Mouse (Mus musculus) cortical plate, adult 2 months (tissue): ENCODE data around the gene Epha4. TPM values are rescaled to one million over a fixed set of nuclear protein-coding genes. Genes with fewer than 3 reads are reported as not detected.
A peak's percentile ranks its signal among the peaks of the same experiment; 100 is the strongest.

Source experiments
- H3K27ac ChIP-seq: fragments of 200-500 bp; 2 replicates; pipeline ENCODE4 v1.5.1; 2012; ENCODE audit warnings: low read length, control low read depth, inconsistent platforms; ENCODE audit not compliant: insufficient read depth
- H3K4me1 ChIP-seq: fragments of 200-500 bp; 2 replicates; pipeline ENCODE4 v1.6.1; 2011; ENCODE audit warnings: low read length; ENCODE audit not compliant: control insufficient read depth, insufficient read depth
- H3K4me3 ChIP-seq: fragments of 200-500 bp; 2 replicates; pipeline ENCODE4 v1.5.1; 2011; ENCODE audit warnings: mild to moderate bottlenecking, low read length, control low read depth; ENCODE audit not compliant: insufficient read depth
- CTCF ChIP-seq: fragments of 200-500 bp; IDR thresholded peaks from 2 replicates; pipeline ENCODE4 v1.5.1; 2011; ENCODE audit warnings: mild to moderate bottlenecking, control low read depth, low read length; ENCODE audit not compliant: insufficient read depth; ENCODE audit errors: extremely low read depth
- POLR2A ChIP-seq: fragments of 200-500 bp; IDR thresholded peaks from 2 replicates; pipeline ENCODE4 v1.6.1; 2011; ENCODE audit warnings: mild to moderate bottlenecking, low read length, control low read depth; ENCODE audit not compliant: insufficient read depth; ENCODE audit errors: extremely low read depth
- polyA plus RNA-seq: library from polyadenylated mRNA; depleted of rRNA; stranded (reverse); fragments of >200 nt; gene quantifications from 2 replicates; pipeline ENCODE4 v1.2.3, GENCODE M21; 2012

The Epha4 gene
- polyA plus RNA-seq, 1 experiment: 74.5 TPM

DNA sequence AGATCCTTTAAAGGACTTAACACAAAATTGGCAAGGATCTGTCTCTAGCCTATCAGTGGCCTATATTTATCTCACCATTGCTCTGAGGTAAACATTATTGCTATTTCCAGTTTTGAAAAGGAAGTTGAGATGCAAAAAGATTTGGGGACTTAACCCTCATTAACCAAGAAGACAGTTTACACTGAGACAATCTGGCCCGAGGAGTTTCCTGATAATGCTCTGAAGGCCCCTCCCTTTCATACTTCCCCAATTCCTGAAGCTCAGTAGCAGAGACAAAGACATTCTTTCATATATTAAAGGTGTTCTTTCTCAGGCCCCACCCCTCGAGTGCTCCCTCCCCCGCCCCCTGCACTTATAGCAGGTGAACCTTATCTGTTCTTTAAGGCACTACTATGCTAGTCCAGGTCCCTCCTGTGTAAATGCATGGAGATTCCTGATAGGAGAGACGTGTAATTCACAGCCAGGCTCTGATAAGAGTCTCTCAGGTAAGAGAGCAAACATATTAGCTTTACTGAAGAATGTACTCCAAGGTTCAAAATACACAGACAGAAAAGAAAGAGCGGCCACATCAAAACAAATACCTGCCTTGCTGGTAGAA is 46.1 kb downstream of the Epha4 start:
- no peak overlapping the region for H3K27ac ChIP-seq
- H3K4me1 ChIP-seq: peaks cover 18% of the 10 kb centered on the region
- TF ChIP-seq CTCF: no peak
- no peak for TF ChIP-seq POLR2A
- no peak overlapping the region for H3K4me3 ChIP-seq

- TF ChIP-seq POLR2A (no peak), CTCF (no peak)
- no peak overlapping the region for H3K27ac ChIP-seq
- no peak overlapping the region for H3K4me3 ChIP-seq
- H3K4me1 ChIP-seq: peaks cover 12% of the 10 kb centered on the region
Observed at GRCm38 (mm10) chr1:77465524-77465923, 49.4 kb downstream of the Epha4 start.

- no peak for TF ChIP-seq CTCF
- no peak for TF ChIP-seq POLR2A
- Histone ChIP-seq H3K27ac (no peak overlapping the region), H3K4me3 (no peak overlapping the region), H3K4me1 (peaks cover 12% of the 10 kb centered on the region)
Observed at GRCm38 (mm10) chr1:77464108-77464507, 50.8 kb downstream of the Epha4 start.

DNA sequence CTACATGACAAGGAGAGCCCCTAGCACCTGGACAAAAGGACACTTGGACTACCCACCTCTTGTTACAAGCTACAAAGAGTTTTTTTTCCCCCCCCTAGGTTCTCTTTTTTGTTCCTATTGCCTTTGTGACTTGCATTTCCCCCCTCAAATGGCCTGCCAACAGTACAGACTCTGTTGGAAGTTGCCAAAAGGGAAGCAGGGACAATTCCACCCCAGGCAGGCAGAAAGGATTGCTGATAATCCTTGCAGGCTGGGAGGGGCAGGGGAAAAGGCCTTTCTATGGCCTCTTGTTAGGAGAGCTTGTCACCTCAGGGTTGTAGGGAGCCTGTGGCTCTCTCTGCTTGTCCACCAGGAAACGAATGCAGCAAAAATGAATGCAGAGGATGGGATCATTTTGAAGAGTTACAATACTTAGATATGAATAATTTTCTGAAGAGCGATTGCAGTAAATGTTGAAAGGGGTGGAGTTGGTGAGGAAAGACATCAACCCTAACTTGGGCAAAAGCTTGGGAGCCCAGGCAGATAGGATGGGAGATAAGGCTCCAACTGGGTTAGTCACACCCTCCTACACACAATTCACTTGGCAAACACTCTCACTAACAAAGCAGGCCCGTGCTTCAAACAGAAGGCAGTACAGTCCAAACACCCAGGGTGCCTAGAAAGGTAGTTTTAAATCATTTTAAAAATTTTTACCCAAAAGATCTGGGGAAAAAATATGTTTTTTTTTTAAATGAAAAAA is 52.8 kb downstream of the Epha4 start:
- no peak for TF ChIP-seq CTCF
- no peak for TF ChIP-seq POLR2A
- H3K4me1 ChIP-seq: peaks cover 10% of the 10 kb centered on the region
- H3K27ac ChIP-seq: peak overlapping the region; percentile 12
- no peak overlapping the region for H3K4me3 ChIP-seq

DNA sequence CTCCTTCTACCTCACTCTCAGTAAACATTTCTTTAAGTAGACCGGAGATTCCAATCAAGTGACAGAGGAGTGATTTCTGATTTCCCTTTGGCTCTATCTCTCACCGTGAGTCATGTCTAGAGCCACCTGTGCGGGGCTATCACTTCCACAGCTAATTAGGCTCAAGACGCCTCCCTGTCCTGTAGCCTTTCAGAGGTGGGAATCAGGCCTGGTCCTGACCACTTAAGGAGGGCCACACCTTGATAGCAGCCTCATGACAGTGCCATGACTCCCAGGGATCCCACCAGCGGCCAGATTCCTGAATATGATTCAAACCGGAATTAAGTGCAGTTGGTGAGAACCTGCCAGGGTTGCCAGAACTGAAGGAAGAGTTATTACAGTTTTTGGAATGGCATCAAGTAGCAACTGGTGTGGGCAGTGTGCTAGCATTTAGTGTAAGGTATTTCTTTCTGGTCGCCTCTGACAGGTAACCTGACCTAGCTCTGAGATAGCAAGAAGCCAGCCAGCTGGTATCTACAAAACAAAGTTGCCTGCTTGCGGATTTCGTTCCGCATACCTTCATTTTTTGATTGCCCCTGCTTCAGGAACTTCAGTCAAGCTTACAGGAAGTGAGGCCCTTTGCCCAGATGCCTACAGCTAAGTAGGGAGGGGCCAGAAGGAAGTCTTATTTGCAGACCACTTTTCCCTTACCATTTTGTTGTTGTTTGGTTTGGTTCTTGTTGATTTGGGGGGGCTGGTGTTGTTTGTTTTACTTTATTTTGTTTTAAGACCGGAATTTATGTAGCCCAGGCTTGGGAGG is 53.9 kb downstream of the Epha4 start:
- Histone ChIP-seq H3K4me3 (no peak overlapping the region), H3K4me1 (peaks cover 10% of the 10 kb centered on the region), H3K27ac (peak overlapping the region; percentile 12)
- TF ChIP-seq POLR2A (no peak), CTCF (no peak)

DNA sequence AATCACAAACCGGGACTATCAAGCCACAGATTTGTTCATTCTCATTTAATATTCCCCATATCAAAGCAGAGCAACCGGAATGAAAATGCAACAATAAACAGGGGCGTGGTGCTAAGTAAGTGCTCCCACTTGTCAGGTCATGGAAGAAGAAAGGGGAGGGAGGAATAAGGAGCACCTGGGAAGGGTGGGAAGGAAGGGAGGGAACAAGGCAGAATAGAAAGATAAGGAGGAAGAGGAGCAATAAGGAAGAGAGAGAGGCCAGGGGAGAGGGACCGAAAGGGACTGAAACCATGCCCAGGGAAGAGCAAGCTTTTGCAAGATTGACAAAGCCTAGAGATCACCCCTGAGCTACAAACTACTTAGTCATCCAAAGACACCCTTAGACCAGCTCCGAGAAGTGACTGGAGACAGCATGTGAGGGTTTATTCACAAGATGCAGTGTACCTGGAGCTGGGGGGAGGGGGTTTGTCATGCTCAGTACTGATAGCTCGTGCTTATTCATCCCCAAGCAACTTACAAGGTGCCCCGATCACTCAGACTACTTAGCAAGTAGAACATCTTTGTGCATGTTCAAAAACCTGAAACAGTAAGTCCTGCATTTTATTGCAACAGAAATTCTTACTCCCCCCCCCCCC is 56.0 kb downstream of the Epha4 start:
- Histone ChIP-seq H3K4me1 (peaks cover 6% of the 10 kb centered on the region; the same call in 1 of the 2 replicates), H3K4me3 (no peak overlapping the region), H3K27ac (no peak overlapping the region)
- no peak for TF ChIP-seq POLR2A
- no peak for TF ChIP-seq CTCF

GRCm38 (mm10) chr1:77457446-77457800 is 57.5 kb downstream of the Epha4 start:
- Histone ChIP-seq H3K4me1 (peaks cover 2% of the 10 kb centered on the region; the same call in 1 of the 2 replicates), H3K4me3 (no peak overlapping the region), H3K27ac (no peak overlapping the region)
- TF ChIP-seq CTCF (no peak), POLR2A (no peak)

GRCm38 (mm10) chr1:77456695-77457445 is 58.0 kb downstream of the Epha4 start:
- TF ChIP-seq CTCF (no peak), POLR2A (no peak)
- no peak overlapping the region for H3K4me3 ChIP-seq
- H3K4me1 ChIP-seq: peaks cover 2% of the 10 kb centered on the region; the same call in 1 of the 2 replicates
- no peak overlapping the region for H3K27ac ChIP-seq

- no peak for TF ChIP-seq POLR2A
- H3K4me1 ChIP-seq: peaks cover 2% of the 10 kb centered on the region; the same call in 1 of the 2 replicates
- no peak overlapping the region for H3K4me3 ChIP-seq
- H3K27ac ChIP-seq: no peak overlapping the region
Observed at GRCm38 (mm10) chr1:77453811-77454210, 61.1 kb downstream of the Epha4 start.
